Mouse (Mus musculus): ENCODE measurements around the gene Hint1. TPM values are rescaled to one million over a fixed set of nuclear protein-coding genes. Genes with fewer than 3 reads are reported as not detected.

The Hint1 gene
- polyA plus RNA-seq, 1 experiment from 2014 or later = 634 TPM

- Histone ChIP-seq H3K4me2 (ENCODE audit: low read depth, low read length) (no peak overlapping the region), H3K9ac (ENCODE audit: low read length) (no peak overlapping the region), H3K4me3 (replicated peaks; ENCODE audit: low read length) (no peak overlapping the region), H3K27me3 (ENCODE audit: control insufficient read depth, insufficient read depth, low read length) (no peaks in the 10 kb centered on the region), H3K27ac (ENCODE audit: low read length) (no peak overlapping the region), H3K9me3 (replicated peaks; ENCODE audit: control insufficient read depth, low read length) (no peaks in the 10 kb centered on the region), H3K36me3 (ENCODE audit: control insufficient read depth, insufficient read depth, low read length) (no peaks in the 10 kb centered on the region), H3K4me1 (ENCODE audit: control insufficient read depth, insufficient read depth, low read length) (peaks cover 15% of the 10 kb centered on the region; the same call in 1 of the 2 replicates)
- 66% methylated on average over 4 of the region's 4 CpGs for WGBS
- ATAC-seq (ENCODE audit: insufficient read depth, low FRiP score) = no peak
These were observed 33.5 kb downstream of the Hint1 start for GRCm38 (mm10) chr11:54899657-54900056.

- no peak within 1 kb of the TSS for H3K27ac ChIP-seq (ENCODE audit: low read length)
These were observed 36.4 kb downstream of the Hint1 start, which contains the start of gene Gpx3 for GRCm38 (mm10) chr11:54902333-54903323. Gene Gpx3 (plus strand): TSS chr11:54902453.

GRCm38 (mm10) chr11:54903339-54903738 lies 37.2 kb downstream of the Hint1 start:
- H3K4me2 ChIP-seq (ENCODE audit: low read depth, low read length) = peak overlapping the region; percentile 87
- ATAC-seq (ENCODE audit: insufficient read depth, low FRiP score) = no peak
- H3K9ac ChIP-seq (ENCODE audit: low read length) = peak overlapping the region; percentile 75
- no peaks in the 10 kb centered on the region for H3K9me3 ChIP-seq (replicated peaks; ENCODE audit: control insufficient read depth, low read length)
- no peaks in the 10 kb centered on the region for H3K27me3 ChIP-seq (ENCODE audit: control insufficient read depth, insufficient read depth, low read length)
- H3K4me3 ChIP-seq (replicated peaks; ENCODE audit: low read length) = peak overlapping the region; percentile 57
- no peaks in the 10 kb centered on the region for H3K36me3 ChIP-seq (ENCODE audit: control insufficient read depth, insufficient read depth, low read length)
- peaks cover 15% of the 10 kb centered on the region; the same call in 1 of the 2 replicates for H3K4me1 ChIP-seq (ENCODE audit: control insufficient read depth, insufficient read depth, low read length)
- peak overlapping the region; percentile 66; the same call in 1 of the 2 replicates for H3K27ac ChIP-seq (ENCODE audit: low read length)
- WGBS = 66% methylated on average over 5 of the region's 5 CpGs

More at GRCm38 (mm10) chr11:54902333-54903323, 36.4 kb downstream of the Hint1 start, which contains the start of gene Gpx3:
- Histone ChIP-seq H3K36me3 (ENCODE audit: control insufficient read depth, insufficient read depth, low read length) (no peaks in the 10 kb centered on the region), H3K4me3 (replicated peaks; ENCODE audit: low read length) (peak within 1 kb of the TSS; percentile 57), H3K9me3 (replicated peaks; ENCODE audit: control insufficient read depth, low read length) (no peaks in the 10 kb centered on the region), H3K9ac (ENCODE audit: low read length) (peak within 1 kb of the TSS; percentile 75), H3K27me3 (ENCODE audit: control insufficient read depth, insufficient read depth, low read length) (no peaks in the 10 kb centered on the region), H3K4me1 (ENCODE audit: control insufficient read depth, insufficient read depth, low read length) (peaks cover 15% of the 10 kb centered on the region; the same call in 1 of the 2 replicates), H3K4me2 (ENCODE audit: low read depth, low read length) (peak within 1 kb of the TSS; percentile 87)
- ATAC-seq (ENCODE audit: insufficient read depth, low FRiP score) = peak; percentile 79
- WGBS = 13% methylated on average over 42 of the region's 45 CpGs

- Histone ChIP-seq H3K27me3 (ENCODE audit: control insufficient read depth, insufficient read depth, low read length) (no peaks in the 10 kb centered on the region), H3K9ac (ENCODE audit: low read length) (peak overlapping the region; percentile 75), H3K4me2 (ENCODE audit: low read depth, low read length) (peak overlapping the region; percentile 87), H3K36me3 (ENCODE audit: control insufficient read depth, insufficient read depth, low read length) (no peaks in the 10 kb centered on the region), H3K4me3 (replicated peaks; ENCODE audit: low read length) (peak overlapping the region; percentile 57; the same call in 1 of the 2 replicates), H3K27ac (ENCODE audit: low read length) (peak overlapping the region; percentile 66; the same call in 1 of the 2 replicates), H3K4me1 (ENCODE audit: control insufficient read depth, insufficient read depth, low read length) (peaks cover 15% of the 10 kb centered on the region; the same call in 1 of the 2 replicates), H3K9me3 (replicated peaks; ENCODE audit: control insufficient read depth, low read length) (no peaks in the 10 kb centered on the region)
- 36% methylated on average over 4 of the region's 4 CpGs for WGBS
- ATAC-seq (ENCODE audit: insufficient read depth, low FRiP score) = peak; percentile 73; the same call in 1 of the 2 replicates
These were observed 37.9 kb downstream of the Hint1 start for GRCm38 (mm10) chr11:54903940-54904706.

GRCm38 (mm10) chr11:54905086-54905485 lies 38.9 kb downstream of the Hint1 start:
- Histone ChIP-seq H3K9ac (ENCODE audit: low read length) (no peak overlapping the region), H3K27me3 (ENCODE audit: control insufficient read depth, insufficient read depth, low read length) (no peaks in the 10 kb centered on the region), H3K36me3 (ENCODE audit: control insufficient read depth, insufficient read depth, low read length) (no peaks in the 10 kb centered on the region), H3K4me1 (ENCODE audit: control insufficient read depth, insufficient read depth, low read length) (peaks cover 15% of the 10 kb centered on the region; the same call in 1 of the 2 replicates), H3K27ac (ENCODE audit: low read length) (no peak overlapping the region), H3K4me3 (replicated peaks; ENCODE audit: low read length) (no peak overlapping the region), H3K4me2 (ENCODE audit: low read depth, low read length) (no peak overlapping the region), H3K9me3 (replicated peaks; ENCODE audit: control insufficient read depth, low read length) (no peaks in the 10 kb centered on the region)
- 81% methylated on average over 3 of the region's 3 CpGs for WGBS
- no peak for ATAC-seq (ENCODE audit: insufficient read depth, low FRiP score)

GRCm38 (mm10) chr11:54905931-54906330 lies 39.7 kb downstream of the Hint1 start:
- Histone ChIP-seq H3K4me2 (ENCODE audit: low read depth, low read length) (no peak overlapping the region), H3K4me3 (replicated peaks; ENCODE audit: low read length) (no peak overlapping the region), H3K9me3 (replicated peaks; ENCODE audit: control insufficient read depth, low read length) (no peaks in the 10 kb centered on the region), H3K36me3 (ENCODE audit: control insufficient read depth, insufficient read depth, low read length) (0 out of 2 replicates have a peak, but pooled peaks cover under 1% of the 10 kb centered on the region), H3K27me3 (ENCODE audit: control insufficient read depth, insufficient read depth, low read length) (no peaks in the 10 kb centered on the region), H3K27ac (ENCODE audit: low read length) (no peak overlapping the region), H3K9ac (ENCODE audit: low read length) (no peak overlapping the region), H3K4me1 (ENCODE audit: control insufficient read depth, insufficient read depth, low read length) (peaks cover 15% of the 10 kb centered on the region; the same call in 1 of the 2 replicates)
- ATAC-seq (ENCODE audit: insufficient read depth, low FRiP score) = no peak
- 45% methylated on average over 4 of the region's 4 CpGs for WGBS

- Histone ChIP-seq H3K9ac (ENCODE audit: low read length) (no peak overlapping the region), H3K27ac (ENCODE audit: low read length) (no peak overlapping the region), H3K4me3 (replicated peaks; ENCODE audit: low read length) (no peak overlapping the region), H3K36me3 (ENCODE audit: control insufficient read depth, insufficient read depth, low read length) (peaks cover 4% of the 10 kb centered on the region; the same call in 1 of the 2 replicates), H3K9me3 (replicated peaks; ENCODE audit: control insufficient read depth, low read length) (no peaks in the 10 kb centered on the region), H3K27me3 (ENCODE audit: control insufficient read depth, insufficient read depth, low read length) (no peaks in the 10 kb centered on the region), H3K4me2 (ENCODE audit: low read depth, low read length) (no peak overlapping the region), H3K4me1 (ENCODE audit: control insufficient read depth, insufficient read depth, low read length) (peaks cover 15% of the 10 kb centered on the region; the same call in 1 of the 2 replicates)
- no peak for ATAC-seq (ENCODE audit: insufficient read depth, low FRiP score)
- WGBS = 67% methylated on average over 4 of the region's 4 CpGs
These were observed 40.3 kb downstream of the Hint1 start for GRCm38 (mm10) chr11:54906466-54906865.

GRCm38 (mm10) chr11:54907259-54907658 lies 41.1 kb downstream of the Hint1 start:
- no peak overlapping the region for H3K27ac ChIP-seq (ENCODE audit: low read length)
- no peak overlapping the region for H3K9ac ChIP-seq (ENCODE audit: low read length)
- no peak overlapping the region for H3K4me3 ChIP-seq (replicated peaks; ENCODE audit: low read length)
- H3K9me3 ChIP-seq (replicated peaks; ENCODE audit: control insufficient read depth, low read length) = no peaks in the 10 kb centered on the region
- ATAC-seq (ENCODE audit: insufficient read depth, low FRiP score) = no peak
- H3K36me3 ChIP-seq (ENCODE audit: control insufficient read depth, insufficient read depth, low read length) = peaks cover 4% of the 10 kb centered on the region; the same call in 1 of the 2 replicates
- no peaks in the 10 kb centered on the region for H3K27me3 ChIP-seq (ENCODE audit: control insufficient read depth, insufficient read depth, low read length)
- H3K4me2 ChIP-seq (ENCODE audit: low read depth, low read length) = no peak overlapping the region
- 87% methylated on average over 5 of the region's 5 CpGs for WGBS
- peaks cover 15% of the 10 kb centered on the region; the same call in 1 of the 2 replicates for H3K4me1 ChIP-seq (ENCODE audit: control insufficient read depth, insufficient read depth, low read length)
